Mouse (Mus musculus): ENCODE results near the gene Lnpk.

DNA sequence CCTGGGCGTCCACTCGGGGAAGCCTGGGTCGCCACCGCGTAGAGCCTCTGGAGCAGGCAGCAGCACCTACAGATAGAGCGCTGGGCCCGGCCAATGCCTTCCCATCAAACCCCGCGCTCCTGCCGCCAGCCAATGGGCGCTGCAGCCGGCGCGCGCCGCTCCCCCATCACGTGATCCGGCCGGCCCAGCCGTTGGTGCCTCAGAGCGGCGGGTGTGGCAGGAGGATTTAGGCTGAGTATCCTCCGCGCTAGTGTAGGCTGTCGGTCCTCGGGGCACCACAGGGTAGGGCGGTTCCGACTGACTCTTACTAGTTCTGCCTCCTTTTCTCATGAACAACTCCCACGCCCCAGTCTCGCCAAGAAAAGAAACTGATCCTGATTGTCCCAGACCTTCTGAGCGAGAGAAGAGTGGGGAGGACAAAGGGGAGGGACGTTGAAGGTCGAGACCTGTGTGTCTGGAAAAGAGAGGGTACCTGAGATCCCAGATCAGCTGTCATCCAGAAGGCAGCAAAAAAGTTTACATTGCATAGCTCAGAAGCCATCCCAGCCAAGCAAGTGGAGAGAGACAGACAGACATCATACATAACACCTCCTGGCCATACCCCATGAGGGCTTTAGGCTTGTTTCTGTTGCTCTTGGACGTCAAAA, at the start of gene Lnpk:
- TF ChIP-seq CTCF (IDR thresholded peaks at IDR 0.05; ENCODE audit: low read depth), result no peak
- 0 out of 2 replicates have a peak, but pooled peaks have one; percentile 4 for TF ChIP-seq EP300 (IDR thresholded peaks at IDR 0.05; ENCODE audit: low read depth)

Measured in liver, embryonic 14.5 days (tissue).